Mouse (Mus musculus): Measurements from ENCODE around the gene Psg19. TPM values are rescaled to one million over a fixed set of nuclear protein-coding genes. Genes with fewer than 3 reads are reported as not detected.
"Not testable (repeated sequence)": the region's sequence is repeated elsewhere in the genome, so short reads cannot be mapped to it uniquely, and the experiment has no call there.

Psg19 gene
- total RNA-seq, 2 experiments from 2014 or later, result not detected

GRCm38 (mm10) chr7:18747420-18747819 is 50.9 kb downstream of the Psg19 start:
- DNase-seq; intact Hi-C loops (cut with DNase I): not testable (repeated sequence)

- peak; percentile 10 to 20 for DNase-seq
- intact Hi-C loops (cut with DNase I), result no loop called here
Observed at GRCm38 (mm10) chr7:18746189-18746860, 52.0 kb downstream of the Psg19 start.

Other genes starting within 250 kb of the Psg19 start
- not detected for gene Psg27, start 231.2 kb downstream of the Psg19 start, total RNA-seq (2021)
- not detected for gene Psg23, start 182.0 kb downstream of the Psg19 start, total RNA-seq (2021)
- not detected for gene Psg21, start 141.8 kb downstream of the Psg19 start, total RNA-seq (2021)
- gene Psg20, start 112.3 kb downstream of the Psg19 start, total RNA-seq (2021), result not detected
- not detected for gene Psg22, start 80.4 kb downstream of the Psg19 start, total RNA-seq (2021)
- gene Psg17, start 23.1 kb upstream of the Psg19 start, total RNA-seq (2021), result not detected
- 1 to 10 TPM; 5.1 to 5.5 TPM for gene Mill2, start 41.4 kb upstream of the Psg19 start, total RNA-seq (2021)
- 1 to 10 TPM; 2.0 to 2.8 TPM for gene Pglyrp1, start 72.8 kb upstream of the Psg19 start, total RNA-seq (2021)
- gene Ccdc61, start 111.9 kb upstream of the Psg19 start, total RNA-seq (2021), result 10 to 100 TPM in 1 of 2 experiments, 1 to 10 TPM in 1; 9.5 to 11.5 TPM
- 10 to 100 TPM in 1 of 2 experiments, 1 to 10 TPM in 1; 9.9 to 10.1 TPM for gene Nova2, start 127.4 kb upstream of the Psg19 start, total RNA-seq (2021)
- gene Nanos2, start 188.9 kb upstream of the Psg19 start, total RNA-seq (2021), result not detected
- 1 to 10 TPM; 1.7 to 2.4 TPM for gene Mypop, start 192.7 kb upstream of the Psg19 start, total RNA-seq (2021)
- 10 to 100 TPM; 24.5 to 29.5 TPM for gene Irf2bp1, start 205.5 kb upstream of the Psg19 start, total RNA-seq (2021)
- gene Foxa3, start 225.0 kb upstream of the Psg19 start, total RNA-seq (2021), result not detected
- 10 to 100 TPM; 58.3 to 60.9 TPM for gene Sympk, start 225.9 kb upstream of the Psg19 start, total RNA-seq (2021)